Mouse (Mus musculus) lung, adult 18-20 months (tissue): ENCODE results near the gene Krtap3-3.
A peak's percentile ranks its signal among the peaks of the same experiment; 100 is the strongest.
"Not testable (repeated sequence)": the region's sequence is repeated elsewhere in the genome, so short reads cannot be mapped to it uniquely, and the experiment has no call there.

ENCODE experiments used
- DNase-seq, 2 experiments: peaks; one replicate each; pipeline ENCODE4 v3.0.0; 2022; ENCODE audit warnings: mixed read lengths in 2 of 2

Krtap3-3 gene

GRCm38 (mm10) chr11:99550765-99551164 is at the start of gene Krtap3-3:
TSS of gene Krtap3-3 (minus strand) at chr11:99550865.
- no peak for DNase-seq

- not testable (repeated sequence) for DNase-seq
Observed at GRCm38 (mm10) chr11:99597742-99598141, 47.1 kb upstream of the Krtap3-3 start, which contains the start of gene Krtap9-3. TSS of gene Krtap9-3 (minus strand) at chr11:99598105.

DNA sequence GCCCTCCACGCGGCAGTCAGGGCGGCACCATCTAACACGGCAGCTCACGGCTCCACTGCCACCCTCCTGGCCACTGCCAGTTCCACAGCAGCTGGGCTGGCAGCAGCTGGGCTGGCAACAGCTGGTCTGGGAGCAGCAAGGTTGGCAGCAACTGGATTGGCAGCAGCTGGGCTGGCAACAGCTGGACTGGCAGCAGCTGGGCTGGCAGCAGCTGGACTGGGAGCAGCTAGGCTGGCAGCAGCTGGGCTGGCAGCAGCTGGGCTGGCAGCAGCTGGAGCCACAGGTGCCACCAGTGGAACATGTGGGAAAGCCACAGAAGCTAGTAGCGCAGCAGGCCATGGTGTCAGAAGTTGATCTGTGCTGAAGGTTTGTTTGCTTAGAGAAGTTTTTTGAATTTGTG is 40.3 kb upstream of the Krtap3-3 start, which contains the start of gene Krtap1-3:
Gene Krtap1-3 (minus strand): TSS at position 359 of the 400 bp plus-strand sequence.
- no peak for DNase-seq

DNA sequence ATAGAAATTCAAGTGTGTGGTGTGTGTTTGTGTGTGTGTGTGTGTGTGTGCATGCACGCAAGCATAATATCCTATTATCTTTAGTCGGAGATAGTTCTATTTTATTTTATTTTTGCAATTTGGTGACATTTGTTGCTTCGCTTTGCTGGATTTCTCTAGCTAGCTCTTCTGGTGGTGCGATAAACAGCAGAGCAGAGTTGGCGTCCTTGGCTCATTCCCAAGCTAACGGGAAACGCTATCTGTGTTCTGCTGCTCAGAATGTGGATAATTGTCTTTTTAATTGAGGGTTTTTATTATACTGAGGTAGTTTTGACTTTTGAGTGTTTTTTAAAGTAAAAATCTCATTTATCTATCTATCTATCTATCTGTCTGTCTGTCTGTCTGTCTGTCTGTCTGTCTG is 34.4 kb upstream of the Krtap3-3 start:
- no peak for DNase-seq

- no peak for DNase-seq
Observed at GRCm38 (mm10) chr11:99583245-99583704, 32.6 kb upstream of the Krtap3-3 start, which contains the start of gene Krtap1-4. TSS of gene Krtap1-4 (minus strand) at chr11:99583654.

GRCm38 (mm10) chr11:99581564-99581963 is 30.9 kb upstream of the Krtap3-3 start:
- peak in 1 of 2 experiments; percentile 17 for DNase-seq

- no peak for DNase-seq
Observed at GRCm38 (mm10) chr11:99581051-99581450, 30.4 kb upstream of the Krtap3-3 start.

GRCm38 (mm10) chr11:99580636-99581035 is 30.0 kb upstream of the Krtap3-3 start, which contains the start of gene Krtap1-5:
TSS of gene Krtap1-5 (minus strand) at chr11:99581016.
- no peak for DNase-seq

GRCm38 (mm10) chr11:99574106-99574505 is 23.4 kb upstream of the Krtap3-3 start:
- DNase-seq: peak; percentile 72 to 76

DNA sequence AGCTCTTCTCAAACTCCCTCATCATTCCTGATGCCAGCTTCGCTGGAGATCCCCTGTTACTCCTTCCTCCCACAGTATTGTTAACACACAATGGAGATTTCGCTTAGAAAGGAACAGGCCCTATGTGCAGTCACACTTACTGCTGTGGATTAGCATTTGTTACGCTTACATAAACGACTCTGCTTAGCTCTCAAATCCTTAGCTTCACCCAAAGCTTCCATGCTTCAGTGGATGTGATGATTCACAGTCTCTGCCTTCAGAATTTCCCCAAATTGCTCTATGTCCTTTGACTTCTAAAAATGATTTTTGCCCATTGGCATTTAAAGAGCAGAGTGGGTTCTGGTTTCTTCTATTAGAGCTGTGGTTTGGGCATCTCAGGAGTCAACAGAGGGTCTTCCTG is 22.5 kb upstream of the Krtap3-3 start:
- DNase-seq: no peak

- DNase-seq: no peak
Observed at GRCm38 (mm10) chr11:99566530-99566929, 15.9 kb upstream of the Krtap3-3 start, which contains the start of gene Krtap3-1. TSS of gene Krtap3-1 (minus strand) at chr11:99566630.

- no peak for DNase-seq
Observed at GRCm38 (mm10) chr11:99562580-99562979, 11.9 kb upstream of the Krtap3-3 start.

DNA sequence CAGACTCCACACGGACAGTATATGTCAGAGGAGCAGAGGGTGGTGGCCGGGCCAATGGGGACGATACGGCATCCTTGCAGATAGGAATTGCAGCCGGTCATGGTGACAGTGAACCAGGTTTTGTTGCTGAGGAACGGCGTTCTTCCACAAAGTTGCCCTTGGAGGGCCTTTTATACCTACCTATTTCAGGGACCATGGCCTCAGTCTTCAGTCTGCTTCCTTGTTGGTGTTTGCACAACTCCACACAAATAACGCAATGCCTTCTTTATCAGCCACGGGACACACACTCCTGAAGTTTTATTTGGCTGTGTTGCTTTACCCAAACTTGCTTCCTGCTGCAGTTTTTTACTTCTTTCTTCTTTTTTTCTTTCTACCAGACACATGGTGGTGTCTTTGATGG is 8.7 kb upstream of the Krtap3-3 start, which contains the start of gene Gm11939:
Gene Gm11939 (minus strand): TSS at position 101 of the 400 bp plus-strand sequence.
- no peak for DNase-seq

GRCm38 (mm10) chr11:99557976-99558745 is 7.5 kb upstream of the Krtap3-3 start:
- no peak for DNase-seq

- DNase-seq: no peak
Observed at GRCm38 (mm10) chr11:99556753-99557152, 6.1 kb upstream of the Krtap3-3 start, which contains the start of gene Krtap3-2. TSS of gene Krtap3-2 (minus strand) at chr11:99556853.

DNA sequence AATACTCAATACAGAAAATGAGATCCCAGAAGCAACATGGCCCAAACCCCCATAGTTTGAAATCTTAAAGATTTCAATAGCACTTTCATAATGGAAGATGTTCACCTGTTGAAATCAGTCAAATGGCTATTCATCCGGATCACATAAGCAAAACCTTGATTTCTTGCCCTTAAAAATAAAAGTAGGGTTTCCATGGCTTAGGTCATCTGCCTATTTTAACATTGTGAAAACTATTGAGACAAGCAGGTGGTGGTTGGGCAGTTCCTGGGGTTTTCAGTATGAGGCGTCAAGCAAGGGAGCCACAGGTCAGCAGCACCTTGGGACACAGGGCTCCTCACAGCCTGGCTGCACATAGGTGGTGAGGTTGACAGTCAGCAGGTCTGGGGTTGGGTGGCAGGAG is 5.5 kb upstream of the Krtap3-3 start:
- no peak for DNase-seq

- no peak for DNase-seq
Observed at GRCm38 (mm10) chr11:99547892-99548291, 2.8 kb downstream of the Krtap3-3 start.

DNA sequence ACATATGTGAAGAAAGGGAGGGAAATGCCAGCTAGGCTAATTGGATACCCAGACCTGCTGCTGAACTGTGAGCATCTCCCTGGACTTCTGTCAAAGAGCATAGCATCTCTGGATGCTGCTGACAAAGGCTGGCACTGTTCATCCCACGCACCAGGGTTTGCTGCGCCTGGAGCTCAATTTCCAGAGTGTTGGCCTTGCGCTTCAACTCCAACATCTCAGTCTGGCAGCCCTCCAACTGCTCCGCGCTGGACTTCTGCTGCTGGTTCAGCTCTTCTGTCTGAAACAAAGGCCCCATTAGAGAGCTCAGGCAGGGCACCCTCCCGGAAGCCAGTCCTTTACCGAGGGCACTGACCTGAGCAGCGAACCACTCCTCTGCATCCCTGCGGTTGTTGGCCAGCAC is 10.9 kb downstream of the Krtap3-3 start:
- no peak for DNase-seq

GRCm38 (mm10) chr11:99521288-99521860 is 29.3 kb downstream of the Krtap3-3 start, which contains the start of gene Krt39:
TSS of gene Krt39 (minus strand) at chr11:99521338.
- DNase-seq: no peak

- peak; percentile 51 to 71 for DNase-seq
Observed at GRCm38 (mm10) chr11:99514098-99514497, 36.6 kb downstream of the Krtap3-3 start.
